Mouse (Mus musculus) bone marrow macrophage, adult 2 months (primary cell): Measurements from ENCODE around the gene Rec8. TPM values are rescaled to one million over a fixed set of nuclear protein-coding genes. Genes with fewer than 3 reads are reported as not detected.

Source experiments
- H3K27ac ChIP-seq: 2 replicates; pipeline ENCODE4 v1.5.1; 2012; ENCODE audit warnings: low read depth, low read length; ENCODE audit not compliant: insufficient read depth
- H3K4me1 ChIP-seq: 2 replicates; pipeline ENCODE4 v1.6.1; 2012; ENCODE audit warnings: low read length; ENCODE audit not compliant: control insufficient read depth, insufficient read depth
- H3K4me3 ChIP-seq: 2 replicates; pipeline ENCODE4 v1.5.1; 2012; ENCODE audit warnings: mild to moderate bottlenecking, low read length, moderate library complexity; ENCODE audit not compliant: insufficient read depth
- CTCF ChIP-seq: IDR thresholded peaks from 2 replicates; pipeline ENCODE4 v1.5.1; 2012; ENCODE audit warnings: low read depth, mild to moderate bottlenecking, low read length, moderate library complexity
- POLR2A ChIP-seq: IDR thresholded peaks from 2 replicates; pipeline ENCODE4 v1.6.1; 2012; ENCODE audit warnings: mild to moderate bottlenecking, low read depth, low read length, borderline replicate concordance
- polyA plus RNA-seq: library from polyadenylated mRNA; stranded (reverse); fragments of >200 nt; gene quantifications from 2 replicates; pipeline ENCODE4 v1.2.4, GENCODE M21; 2012; ENCODE audit not compliant: missing spikeins, insufficient read depth, insufficient read length

Gene Rec8
- polyA plus RNA-seq = 0.25 TPM in 1 of 2 replicates, not detected in the other

DNA sequence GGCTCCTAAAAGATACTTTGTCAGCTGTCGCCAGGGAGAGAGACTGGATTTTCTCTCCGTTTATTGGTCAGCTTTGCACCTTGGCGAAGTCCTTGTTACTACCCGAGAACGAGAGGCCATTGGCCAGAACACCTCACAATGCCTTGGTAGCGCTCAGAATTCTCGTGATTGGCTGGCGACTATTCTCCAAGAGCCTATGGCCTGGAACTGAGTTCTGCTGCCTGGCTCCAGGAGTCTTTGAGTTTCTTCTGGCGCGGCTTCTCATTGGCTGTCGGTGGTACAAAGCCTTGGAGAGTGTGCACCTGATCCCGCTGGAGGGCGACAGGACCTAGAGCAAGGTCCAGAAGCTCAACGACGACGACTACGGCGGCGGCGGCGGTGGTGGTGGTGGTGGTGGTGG, at the start of gene Rec8:
Rec8 (plus strand) TSS at position 216 of the 400 bp plus-strand sequence.
- H3K27ac ChIP-seq = no peak within 1 kb of the TSS

GRCm38 (mm10) chr14:55570588-55570987, 47.2 kb upstream of the Rec8 start:
- no peak for TF ChIP-seq CTCF
- TF ChIP-seq POLR2A = no peak
- Histone ChIP-seq H3K27ac (no peak overlapping the region), H3K4me3 (no peak overlapping the region), H3K4me1 (peaks cover under 1% of the 10 kb centered on the region; the same call in 1 of the 2 replicates)

More for the DNA sequence above, at the start of gene Rec8:
- H3K4me3 ChIP-seq = no peak within 1 kb of the TSS
- H3K4me1 ChIP-seq = no peaks in the 10 kb centered on the region
- TF ChIP-seq POLR2A (no peak), CTCF (no peak)

GRCm38 (mm10) chr14:55571760-55572159, 46.1 kb upstream of the Rec8 start:
- Histone ChIP-seq H3K4me3 (no peak overlapping the region), H3K27ac (no peak overlapping the region), H3K4me1 (peaks cover 5% of the 10 kb centered on the region)
- TF ChIP-seq CTCF = no peak
- TF ChIP-seq POLR2A = no peak

DNA sequence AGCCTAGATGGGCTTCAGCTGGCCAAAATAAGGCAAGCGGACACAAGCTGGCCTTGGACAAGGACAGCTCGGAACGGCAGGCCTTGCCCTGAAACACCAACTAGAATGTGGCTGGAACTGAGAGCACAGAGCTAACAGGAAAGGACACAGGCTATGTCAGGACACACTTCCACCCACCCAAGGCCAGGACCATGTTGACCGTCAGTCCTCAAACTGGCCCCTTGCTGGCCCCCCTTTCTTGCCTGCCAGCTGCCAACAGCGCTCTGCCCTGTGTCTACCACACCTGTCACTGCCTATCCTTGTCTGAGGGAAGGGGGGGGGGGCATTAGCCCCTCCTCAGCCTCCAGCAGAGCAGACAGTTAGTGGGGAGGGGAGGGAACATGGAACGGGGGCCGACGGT, 42.5 kb upstream of the Rec8 start, which contains the start of gene Fitm1:
Fitm1 (plus strand) TSS at position 316 of the 400 bp plus-strand sequence.
- TF ChIP-seq CTCF (no peak), POLR2A (no peak)
- peaks cover 12% of the 10 kb centered on the region for H3K4me1 ChIP-seq
- H3K27ac ChIP-seq = no peak within 1 kb of the TSS

GRCm38 (mm10) chr14:55575711-55576110, 42.1 kb upstream of the Rec8 start:
- TF ChIP-seq POLR2A (no peak), CTCF (no peak)
- H3K27ac ChIP-seq = no peak overlapping the region
- peaks cover 12% of the 10 kb centered on the region for H3K4me1 ChIP-seq
- H3K4me3 ChIP-seq = no peak overlapping the region

More for the DNA sequence above, 42.5 kb upstream of the Rec8 start, which contains the start of gene Fitm1:
- H3K4me3 ChIP-seq = no peak within 1 kb of the TSS

DNA sequence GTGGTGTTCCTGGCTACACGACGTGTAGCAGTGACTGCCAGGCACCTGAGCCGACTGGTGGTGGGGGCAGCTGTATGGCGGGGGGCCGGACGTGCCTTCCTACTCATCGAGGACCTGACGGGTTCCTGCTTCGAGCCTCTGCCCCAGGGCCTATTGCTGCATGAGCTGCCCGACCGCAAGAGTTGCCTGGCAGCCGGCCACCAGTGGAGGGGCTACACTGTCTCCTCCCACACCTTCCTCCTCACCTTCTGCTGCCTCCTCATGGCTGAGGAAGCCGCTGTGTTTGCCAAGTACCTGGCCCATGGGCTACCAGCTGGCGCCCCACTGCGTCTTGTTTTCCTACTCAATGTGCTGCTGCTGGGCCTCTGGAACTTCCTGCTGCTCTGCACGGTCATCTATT, 41.5 kb upstream of the Rec8 start:
- H3K4me1 ChIP-seq = peaks cover 12% of the 10 kb centered on the region

GRCm38 (mm10) chr14:55577871-55578667, 39.8 kb upstream of the Rec8 start, which contains the start of gene Psme1:
Gene Psme1 (plus strand): TSS chr14:55578123.
- peaks cover 12% of the 10 kb centered on the region for H3K4me1 ChIP-seq
- H3K4me3 ChIP-seq = peak within 1 kb of the TSS; percentile 98
- TF ChIP-seq CTCF (no peak), POLR2A (no peak)

More for the DNA sequence above, 41.5 kb upstream of the Rec8 start:
- no peak overlapping the region for H3K27ac ChIP-seq
- no peak for TF ChIP-seq CTCF
- H3K4me3 ChIP-seq = no peak overlapping the region

GRCm38 (mm10) chr14:55578668-55579269, 39.1 kb upstream of the Rec8 start:
- TF ChIP-seq POLR2A (no peak), CTCF (no peak)
- Histone ChIP-seq H3K27ac (peak overlapping the region; percentile 70), H3K4me3 (peak overlapping the region; percentile 98), H3K4me1 (peaks cover 12% of the 10 kb centered on the region)

More at GRCm38 (mm10) chr14:55577871-55578667, 39.8 kb upstream of the Rec8 start, which contains the start of gene Psme1:
- H3K27ac ChIP-seq = peak within 1 kb of the TSS; percentile 70

DNA sequence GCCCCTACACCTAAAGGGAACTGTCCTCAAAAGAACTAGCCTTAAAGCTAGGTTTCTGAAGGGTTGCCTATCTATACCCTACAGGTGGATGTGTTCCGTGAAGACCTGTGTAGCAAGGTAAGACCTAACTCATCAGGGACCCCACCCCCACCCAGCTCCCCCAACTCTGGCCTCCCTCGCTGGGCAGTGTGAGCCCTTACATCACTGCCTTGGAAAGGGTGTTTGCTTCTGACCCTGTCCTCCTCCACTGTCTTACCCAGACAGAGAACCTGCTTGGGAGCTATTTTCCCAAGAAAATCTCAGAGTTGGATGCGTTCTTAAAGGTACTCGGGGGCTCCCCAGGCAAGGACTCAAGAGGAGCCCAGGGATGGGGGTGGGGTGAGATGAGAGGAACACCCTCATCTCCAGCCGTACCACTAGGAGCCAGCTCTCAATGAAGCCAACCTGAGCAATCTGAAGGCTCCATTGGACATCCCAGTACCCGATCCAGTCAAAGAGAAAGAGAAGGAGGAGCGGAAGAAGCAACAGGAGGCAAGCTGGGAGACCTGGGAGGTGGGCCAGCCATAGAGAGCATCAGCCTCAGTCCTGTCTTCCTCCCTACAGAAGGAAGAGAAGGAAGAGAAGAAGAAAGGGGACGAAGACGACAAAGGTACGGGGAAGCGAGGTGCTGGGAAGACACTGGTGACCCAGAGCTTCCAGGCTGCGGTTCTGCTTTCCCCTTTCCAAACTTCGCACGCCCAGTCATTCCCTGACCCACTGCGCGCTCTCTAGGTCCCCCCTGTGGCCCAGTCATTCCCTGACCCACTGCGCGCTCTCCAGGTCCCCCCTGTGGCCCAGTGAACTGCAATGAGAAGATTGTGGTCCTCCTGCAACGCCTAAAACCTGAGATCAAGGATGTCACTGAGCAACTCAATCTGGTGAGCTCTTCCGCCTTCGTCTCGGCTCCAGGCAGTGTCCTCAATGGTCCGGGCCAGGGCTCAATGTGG, 38.0 kb upstream of the Rec8 start:
- Histone ChIP-seq H3K4me1 (peaks cover 18% of the 10 kb centered on the region), H3K27ac (no peak overlapping the region), H3K4me3 (no peak overlapping the region)
- no peak for TF ChIP-seq CTCF
- no peak for TF ChIP-seq POLR2A
